Mouse (Mus musculus) heart, embryonic 10.5 days (tissue): ENCODE measurements around the gene Hba-x. TPM values are rescaled to one million over a fixed set of nuclear protein-coding genes. Genes with fewer than 3 reads are reported as not detected.
A peak's percentile ranks its signal among the peaks of the same experiment; 100 is the strongest.

ENCODE experiments used
- DNase-seq: peaks from one replicate; pipeline ENCODE4 v3.0.0-alpha.2; 2017; ENCODE audit warnings: low spot score
- H3K27ac ChIP-seq: fragments of 300-500 bp; sonication (generic); 2 replicates; pipeline ENCODE4 v1.5.1; 2016; ENCODE audit warnings: mild to moderate bottlenecking
- H3K27me3 ChIP-seq: fragments of 300-500 bp; sonication (generic); 2 replicates; pipeline ENCODE4 v1.6.1; 2016; ENCODE audit warnings: mild to moderate bottlenecking; ENCODE audit not compliant: poor library complexity, insufficient read depth, severe bottlenecking
- H3K36me3 ChIP-seq: fragments of 300-500 bp; sonication (generic); 2 replicates; pipeline ENCODE4 v1.6.1; 2016; ENCODE audit warnings: mild to moderate bottlenecking, moderate library complexity
- H3K4me1 ChIP-seq: fragments of 300-500 bp; sonication (generic); 2 replicates; pipeline ENCODE4 v1.6.1; 2016; ENCODE audit warnings: mild to moderate bottlenecking
- H3K4me3 ChIP-seq: fragments of 300-500 bp; sonication (generic); 2 replicates; pipeline ENCODE4 v1.5.1; 2016; ENCODE audit warnings: mild to moderate bottlenecking, moderate library complexity
- H3K9me3 ChIP-seq: fragments of 300-500 bp; sonication (generic); 2 replicates; pipeline ENCODE4 v1.6.1; 2016; ENCODE audit warnings: mild to moderate bottlenecking, moderate library complexity
- WGBS: fragments of 180-500 bp; shearing (Covaris S2); methylation state at CpG from one replicate; pipeline ENCODE4 v1.1.7; 2016; 5-methylcytosine and 5-hydroxymethylcytosine counted together
- polyA plus RNA-seq: library from polyadenylated mRNA; unstranded; fragments of >200 nt; fragmentation: Nextera tagmentation; extraction: Ambion mirVana; gene quantifications from 2 replicates; pipeline ENCODE4 v1.2.1, GENCODE M21; 2016

Hba-x gene
- polyA plus RNA-seq, 1 experiment from 2014 or later = 8,501 TPM

- Histone ChIP-seq H3K27me3 (no peaks in the 10 kb centered on the region), H3K9me3 (no peaks in the 10 kb centered on the region), H3K36me3 (peaks cover 54% of the 10 kb centered on the region; the same call in 1 of the 2 replicates), H3K4me1 (0 out of 2 replicates have a peak, but pooled peaks cover 2% of the 10 kb centered on the region), H3K4me3 (no peak overlapping the region), H3K27ac (peak overlapping the region; percentile 77)
- DNase-seq = no peak
- WGBS = 80% methylated on average over 3 of the region's 3 CpGs
Measured at GRCm38 (mm10) chr11:32256566-32256965, 19.6 kb upstream of the Hba-x start.

GRCm38 (mm10) chr11:32262674-32263415, 13.4 kb upstream of the Hba-x start:
- Histone ChIP-seq H3K27ac (peak overlapping the region; percentile 52; the same call in 1 of the 2 replicates), H3K9me3 (no peaks in the 10 kb centered on the region), H3K4me1 (peaks cover 15% of the 10 kb centered on the region), H3K27me3 (no peaks in the 10 kb centered on the region), H3K36me3 (peaks cover 20% of the 10 kb centered on the region), H3K4me3 (no peak overlapping the region)
- WGBS = 69% methylated on average over 10 of the region's 10 CpGs
- no peak for DNase-seq

DNA sequence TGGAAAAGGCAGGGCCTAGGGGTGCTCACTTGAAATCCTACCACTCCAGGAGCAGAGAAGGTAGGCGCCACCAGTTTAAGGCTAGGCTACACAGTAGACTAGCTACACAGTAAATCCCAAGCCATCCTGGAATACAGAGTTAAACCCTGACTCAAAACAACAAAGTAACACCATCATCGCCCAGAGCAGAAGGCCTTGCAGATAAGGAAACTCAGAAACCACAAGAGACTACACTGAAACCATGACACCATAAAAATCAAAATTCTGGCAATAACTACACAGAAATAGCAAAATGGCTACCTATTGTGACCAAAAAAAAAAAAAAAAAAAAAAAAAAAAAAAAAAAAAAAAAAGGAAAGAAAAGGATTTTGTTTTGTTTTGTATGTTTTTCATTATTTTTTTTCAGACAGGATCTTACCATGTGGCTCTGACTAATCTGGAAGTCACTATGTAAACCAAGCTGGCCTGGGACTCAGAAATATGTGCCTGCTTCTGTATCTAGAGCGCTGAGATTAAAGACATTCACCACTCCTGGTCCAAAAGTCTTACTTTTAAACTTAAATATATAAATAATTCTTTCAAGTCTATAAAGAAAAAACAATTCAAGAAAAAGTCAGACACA, 11.0 kb upstream of the Hba-x start:
- no peak for DNase-seq
- whole genome bisulfite sequencing = 80% methylated on average over 3 of the region's 3 CpGs
- H3K9me3 ChIP-seq = no peaks in the 10 kb centered on the region
- no peaks in the 10 kb centered on the region; the same call in 1 of the 2 replicates for H3K27me3 ChIP-seq
- peaks cover 20% of the 10 kb centered on the region for H3K4me1 ChIP-seq
- H3K4me3 ChIP-seq = no peak overlapping the region
- peaks cover 18% of the 10 kb centered on the region for H3K36me3 ChIP-seq
- H3K27ac ChIP-seq = peak overlapping the region; percentile 75

- peaks cover 9% of the 10 kb centered on the region for H3K36me3 ChIP-seq
- peaks cover 20% of the 10 kb centered on the region for H3K4me1 ChIP-seq
- no peaks in the 10 kb centered on the region; the same call in none of the 2 replicates for H3K27me3 ChIP-seq
- peak; percentile 66 for DNase-seq
- H3K4me3 ChIP-seq = no peak overlapping the region
- 89% methylated on average over 6 of the region's 6 CpGs for WGBS
- peak overlapping the region; percentile 56 for H3K27ac ChIP-seq
- H3K9me3 ChIP-seq = no peaks in the 10 kb centered on the region
Measured at GRCm38 (mm10) chr11:32266194-32266593, 10.0 kb upstream of the Hba-x start.

DNA sequence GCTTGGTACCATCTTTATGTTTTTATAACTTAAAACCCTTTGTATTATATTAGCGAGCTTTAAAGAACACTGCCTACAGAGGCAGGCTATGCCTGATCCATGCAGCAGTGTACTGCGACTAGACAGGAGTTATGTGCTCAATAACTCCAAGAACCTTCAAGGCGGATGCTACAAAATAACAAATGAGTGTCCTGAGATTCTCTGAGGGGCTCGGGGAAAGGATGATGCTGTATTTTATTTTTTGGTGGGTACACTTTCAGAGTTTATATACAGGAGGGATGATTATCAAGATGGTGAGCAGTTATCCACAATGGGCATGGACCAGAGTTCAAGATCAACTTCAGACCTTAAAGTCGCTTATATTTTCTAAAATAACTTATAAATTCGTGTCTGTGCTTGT, 9.4 kb upstream of the Hba-x start:
- H3K9me3 ChIP-seq = no peaks in the 10 kb centered on the region
- DNase-seq = no peak
- H3K27me3 ChIP-seq = no peaks in the 10 kb centered on the region; the same call in none of the 2 replicates
- WGBS = 38% methylated on average over 6 of the region's 6 CpGs
- peak overlapping the region; percentile 93 for H3K4me3 ChIP-seq
- peaks cover 20% of the 10 kb centered on the region for H3K4me1 ChIP-seq
- H3K27ac ChIP-seq = peak overlapping the region; percentile 99
- peaks cover 8% of the 10 kb centered on the region for H3K36me3 ChIP-seq

GRCm38 (mm10) chr11:32267188-32267884, 8.9 kb upstream of the Hba-x start, which contains the start of gene Nprl3:
Gene Nprl3 (minus strand): TSS chr11:32267707.
- Histone ChIP-seq H3K27me3 (no peaks in the 10 kb centered on the region; the same call in none of the 2 replicates), H3K4me1 (peaks cover 20% of the 10 kb centered on the region), H3K9me3 (no peaks in the 10 kb centered on the region), H3K4me3 (peak within 1 kb of the TSS; percentile 93), H3K27ac (peak within 1 kb of the TSS; percentile 99), H3K36me3 (peaks cover 6% of the 10 kb centered on the region)
- peak; percentile 96 for DNase-seq
- WGBS = under 1% methylated on average over 54 of the region's 54 CpGs

DNA sequence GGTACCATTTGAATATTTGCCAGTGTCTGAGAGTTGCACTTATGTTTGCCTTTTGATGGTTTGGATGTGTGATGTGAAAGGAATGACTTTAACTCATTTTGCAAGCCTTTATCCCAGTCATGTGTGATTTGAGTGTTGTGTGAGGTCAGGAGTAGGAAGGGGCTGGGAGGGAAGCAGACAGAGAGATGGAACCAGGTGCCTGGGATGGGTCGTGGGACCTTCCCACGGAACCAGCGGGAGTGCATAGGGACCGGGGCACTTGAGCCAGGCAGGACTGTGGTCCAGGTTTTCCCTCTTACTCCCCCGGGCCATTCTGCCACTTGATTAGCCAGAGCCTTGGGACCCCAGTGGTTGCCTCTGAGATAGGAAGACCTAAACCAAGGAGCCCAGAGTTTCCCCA, 8.2 kb upstream of the Hba-x start:
- Histone ChIP-seq H3K9me3 (no peaks in the 10 kb centered on the region), H3K4me1 (peaks cover 14% of the 10 kb centered on the region), H3K27ac (peak overlapping the region; percentile 99), H3K4me3 (peak overlapping the region; percentile 93), H3K36me3 (no peaks in the 10 kb centered on the region), H3K27me3 (no peaks in the 10 kb centered on the region; the same call in none of the 2 replicates)
- no peak for DNase-seq
- 25% methylated on average over 5 of the region's 5 CpGs for WGBS

DNA sequence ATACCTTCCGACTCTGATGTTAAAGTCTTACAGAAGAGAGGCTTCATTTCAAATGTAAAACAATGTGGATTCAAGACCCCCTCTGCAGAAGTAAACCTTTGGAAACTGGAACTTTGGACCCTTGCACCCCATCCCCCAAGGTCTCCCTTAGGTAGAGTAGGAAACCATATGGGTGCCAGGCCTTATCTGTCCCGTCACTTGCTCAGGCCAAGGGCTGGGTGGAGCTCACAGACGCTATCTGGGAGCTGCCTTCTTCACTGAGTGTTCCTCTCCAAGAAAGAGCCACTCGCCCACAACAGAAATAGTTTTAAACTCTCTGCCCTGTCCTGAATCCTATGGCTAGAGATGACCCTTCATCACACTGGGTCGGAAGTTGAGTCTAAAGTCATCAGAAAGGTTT, 7.2 kb upstream of the Hba-x start:
- no peaks in the 10 kb centered on the region for H3K36me3 ChIP-seq
- H3K4me1 ChIP-seq = peaks cover 13% of the 10 kb centered on the region
- H3K27me3 ChIP-seq = no peaks in the 10 kb centered on the region; the same call in none of the 2 replicates
- peak overlapping the region; percentile 99; the same call in 1 of the 2 replicates for H3K27ac ChIP-seq
- peak; percentile 88 for DNase-seq
- H3K9me3 ChIP-seq = no peaks in the 10 kb centered on the region
- 56% methylated on average over 5 of the region's 5 CpGs for WGBS
- H3K4me3 ChIP-seq = no peak overlapping the region

DNA sequence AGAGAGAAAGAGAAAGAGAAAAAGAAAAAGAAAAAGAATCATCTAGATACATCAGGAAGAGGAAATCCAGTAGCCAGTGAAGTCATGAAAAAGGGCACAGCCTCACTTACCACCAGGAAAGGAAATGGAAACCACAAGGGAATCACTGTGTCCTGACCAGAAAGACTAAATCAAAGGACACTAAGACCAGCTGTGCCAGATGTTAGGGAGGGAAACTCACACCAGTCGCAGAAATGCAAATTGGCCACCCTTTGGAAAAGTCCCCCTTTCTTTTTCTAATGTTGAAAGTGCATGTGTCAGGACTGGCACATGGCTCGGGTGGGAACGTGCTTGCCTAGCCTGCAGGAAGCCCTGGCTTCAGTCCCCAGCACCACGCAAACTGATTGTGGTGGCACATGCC, 5.0 kb upstream of the Hba-x start:
- Histone ChIP-seq H3K4me3 (no peak overlapping the region), H3K36me3 (no peaks in the 10 kb centered on the region)
- WGBS = 45% methylated on average over 4 of the region's 4 CpGs

DNA sequence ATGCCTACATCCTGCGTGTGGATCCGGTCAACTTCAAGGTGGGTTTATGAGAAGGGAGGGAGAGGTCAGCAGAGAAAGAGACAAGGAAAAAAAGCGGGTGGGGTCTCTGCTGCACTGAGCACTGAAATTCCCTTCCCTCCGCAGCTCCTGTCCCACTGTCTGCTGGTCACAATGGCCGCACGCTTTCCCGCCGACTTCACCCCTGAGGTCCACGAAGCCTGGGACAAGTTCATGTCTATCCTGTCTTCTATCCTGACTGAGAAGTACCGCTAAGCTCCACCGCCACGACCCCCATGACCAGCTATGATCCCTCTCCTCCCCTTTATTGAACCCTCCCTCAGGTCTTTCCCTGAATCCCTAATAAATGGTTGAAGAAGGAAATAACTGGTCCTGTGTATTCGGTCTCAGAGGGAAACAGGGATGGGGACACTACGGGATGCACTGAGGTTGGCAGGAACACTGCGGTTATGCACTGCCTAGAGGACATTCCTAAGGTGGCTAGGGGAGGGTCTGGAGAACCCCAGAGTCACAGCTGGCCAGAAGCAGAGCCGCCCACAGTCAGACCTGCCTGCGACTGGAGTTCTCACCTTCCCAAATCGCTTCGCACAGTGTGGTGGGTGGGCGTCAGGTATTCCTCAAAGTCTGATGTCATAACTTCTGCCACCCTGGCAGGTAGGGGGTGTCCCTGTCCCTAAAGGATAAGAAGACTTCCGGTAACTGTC, 1.7 kb downstream of the Hba-x start:
- H3K36me3 ChIP-seq = no peaks in the 10 kb centered on the region
- DNase-seq = peak; percentile 92
- no peaks in the 10 kb centered on the region for H3K4me1 ChIP-seq
- no peaks in the 10 kb centered on the region for H3K9me3 ChIP-seq
- H3K27ac ChIP-seq = no peak overlapping the region
- H3K4me3 ChIP-seq = no peak overlapping the region
- 53% methylated on average over 21 of the region's 21 CpGs for WGBS
- peaks cover 68% of the 10 kb centered on the region for H3K27me3 ChIP-seq

More for the DNA sequence above, 5.0 kb upstream of the Hba-x start:
- peaks cover 8% of the 10 kb centered on the region for H3K4me1 ChIP-seq
- DNase-seq = no peak
- peak overlapping the region; percentile 16; the same call in 1 of the 2 replicates for H3K27ac ChIP-seq
- H3K9me3 ChIP-seq = no peaks in the 10 kb centered on the region
- H3K27me3 ChIP-seq = peaks cover 10% of the 10 kb centered on the region

DNA sequence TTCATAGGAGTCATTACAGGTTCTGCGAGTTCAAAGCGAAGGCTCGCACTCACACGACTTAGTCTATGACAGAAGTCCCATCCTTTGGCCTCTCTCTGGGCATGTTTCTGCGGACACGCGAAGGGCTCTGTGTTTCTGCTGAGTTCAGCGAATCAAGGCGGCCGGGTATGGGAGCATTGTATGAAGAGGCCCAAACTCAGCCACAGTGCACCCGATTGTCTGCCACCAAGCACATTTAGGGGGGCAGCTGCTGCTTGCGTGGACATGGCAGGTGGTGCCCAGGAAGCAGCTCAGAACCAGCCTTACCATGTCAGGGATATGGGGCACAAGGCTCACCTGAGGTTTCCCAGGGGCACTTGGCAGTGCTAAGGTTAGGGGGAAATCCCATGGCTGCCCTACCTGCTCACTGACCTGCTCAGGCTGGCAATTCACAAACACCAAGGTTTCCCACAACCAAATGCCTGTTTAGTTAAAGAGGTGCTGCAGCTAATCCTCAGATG, 2.3 kb downstream of the Hba-x start:
- peak; percentile 91 for DNase-seq
- no peaks in the 10 kb centered on the region for H3K36me3 ChIP-seq
- H3K9me3 ChIP-seq = no peaks in the 10 kb centered on the region
- H3K4me3 ChIP-seq = no peak overlapping the region
- 66% methylated on average over 12 of the region's 12 CpGs for WGBS
- H3K4me1 ChIP-seq = no peaks in the 10 kb centered on the region
- no peak overlapping the region for H3K27ac ChIP-seq
- H3K27me3 ChIP-seq = peaks cover 68% of the 10 kb centered on the region

- H3K4me3 ChIP-seq = no peak overlapping the region
- no peak overlapping the region for H3K27ac ChIP-seq
- peak; percentile 63 for DNase-seq
- H3K9me3 ChIP-seq = no peaks in the 10 kb centered on the region
- H3K27me3 ChIP-seq = peaks cover 64% of the 10 kb centered on the region
- WGBS = 76% methylated on average over 2 of the region's 2 CpGs
- H3K36me3 ChIP-seq = no peaks in the 10 kb centered on the region
- H3K4me1 ChIP-seq = no peaks in the 10 kb centered on the region
Measured at GRCm38 (mm10) chr11:32280646-32281045, 4.4 kb downstream of the Hba-x start.
